Mouse (Mus musculus): ENCODE results near the gene Slc9a8.
A peak's percentile ranks its signal among the peaks of the same experiment; 100 is the strongest.

Slc9a8 gene

DNA sequence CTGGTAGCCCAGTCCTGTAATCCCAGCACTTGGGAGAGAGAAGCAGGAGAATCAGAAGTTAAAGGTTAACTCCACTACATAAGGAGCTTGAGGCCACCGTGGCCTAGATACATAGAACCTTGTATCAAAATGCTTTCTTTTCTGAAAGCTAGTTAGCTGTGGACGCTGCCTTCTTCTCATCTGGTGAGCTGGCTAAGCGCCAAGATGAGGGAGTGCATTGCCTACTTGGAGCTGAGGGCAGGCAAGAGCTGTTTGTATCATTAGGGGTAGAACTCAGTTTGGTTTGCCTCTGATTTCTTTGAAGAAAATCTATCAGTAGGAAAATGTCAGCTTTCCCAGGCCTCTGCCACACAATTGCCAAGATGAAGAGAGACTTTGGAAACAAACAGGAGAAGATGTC lies 32.3 kb downstream of the Slc9a8 start:
- no peak for DNase-seq

DNA sequence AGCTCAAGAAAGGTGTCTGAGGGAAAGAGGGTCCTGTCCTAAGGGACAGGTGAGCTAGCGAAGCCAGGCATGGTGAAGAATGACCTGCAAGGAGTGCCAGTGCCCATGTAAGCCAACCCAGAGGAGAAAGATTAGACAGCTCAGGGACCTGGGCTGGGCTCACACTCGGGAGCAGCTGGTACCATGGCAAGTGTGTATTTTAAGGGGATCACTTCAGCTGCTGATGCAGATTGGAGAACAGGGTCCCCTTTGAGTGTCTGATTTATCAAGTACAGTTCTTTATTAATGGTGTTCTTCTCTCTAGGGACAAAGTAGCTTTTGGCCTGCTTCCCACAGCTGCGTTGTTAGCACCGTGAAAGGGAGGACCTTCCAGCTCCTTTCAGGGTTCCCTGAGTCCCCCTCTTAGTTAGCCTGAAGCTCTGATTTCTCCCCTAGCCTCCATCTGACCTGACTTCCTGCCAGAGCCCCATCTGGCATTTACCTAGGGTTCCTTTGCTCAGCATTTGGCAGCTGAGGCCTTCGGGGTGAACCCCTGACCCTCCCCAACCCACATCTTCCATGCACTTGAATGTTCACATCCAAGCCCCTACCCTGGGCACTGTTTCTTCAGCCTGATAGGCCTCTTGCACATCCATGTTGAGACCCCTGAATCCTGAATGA lies 35.0 kb downstream of the Slc9a8 start:
- no peak for DNase-seq

DNA sequence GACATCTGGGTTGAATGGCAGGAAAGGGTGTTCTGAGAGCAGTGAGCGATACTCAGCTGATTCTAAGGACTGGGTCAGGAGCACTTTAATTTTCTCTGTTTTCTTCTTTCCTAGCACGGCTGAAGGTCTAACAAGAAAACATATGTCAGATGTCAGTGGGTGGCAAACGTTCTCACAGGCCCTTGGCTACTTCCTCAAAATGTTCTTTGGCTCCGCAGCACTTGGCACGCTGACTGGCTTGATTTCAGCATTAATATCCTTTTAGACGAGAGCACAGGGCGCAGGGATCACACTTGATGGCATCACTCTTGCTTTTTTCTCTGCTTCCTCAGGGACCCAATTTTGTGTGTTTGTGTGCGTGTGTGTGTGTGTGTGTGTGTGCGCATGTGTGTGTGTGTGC lies 35.7 kb downstream of the Slc9a8 start:
- DNase-seq = no peak

DNA sequence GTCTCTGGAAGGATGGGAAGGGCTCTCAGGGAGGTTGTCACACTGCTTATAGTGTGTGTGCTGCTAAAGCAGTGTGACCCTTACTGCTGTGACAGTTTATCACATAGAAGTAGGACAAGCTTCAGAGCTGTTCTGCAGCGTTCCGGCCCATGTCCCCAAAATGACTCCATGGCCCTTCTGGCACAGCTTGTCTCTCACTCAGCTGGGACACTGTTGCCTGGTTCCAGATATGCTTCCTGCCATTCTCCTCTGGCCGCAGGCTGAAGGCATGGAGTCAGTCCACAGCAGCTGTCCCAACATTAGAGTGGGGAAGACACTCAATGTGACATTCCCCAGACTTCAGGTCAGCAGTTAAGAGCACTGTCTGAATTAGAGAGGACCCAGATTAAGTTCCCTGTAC lies 37.0 kb downstream of the Slc9a8 start:
- DNase-seq = no peak

DNA sequence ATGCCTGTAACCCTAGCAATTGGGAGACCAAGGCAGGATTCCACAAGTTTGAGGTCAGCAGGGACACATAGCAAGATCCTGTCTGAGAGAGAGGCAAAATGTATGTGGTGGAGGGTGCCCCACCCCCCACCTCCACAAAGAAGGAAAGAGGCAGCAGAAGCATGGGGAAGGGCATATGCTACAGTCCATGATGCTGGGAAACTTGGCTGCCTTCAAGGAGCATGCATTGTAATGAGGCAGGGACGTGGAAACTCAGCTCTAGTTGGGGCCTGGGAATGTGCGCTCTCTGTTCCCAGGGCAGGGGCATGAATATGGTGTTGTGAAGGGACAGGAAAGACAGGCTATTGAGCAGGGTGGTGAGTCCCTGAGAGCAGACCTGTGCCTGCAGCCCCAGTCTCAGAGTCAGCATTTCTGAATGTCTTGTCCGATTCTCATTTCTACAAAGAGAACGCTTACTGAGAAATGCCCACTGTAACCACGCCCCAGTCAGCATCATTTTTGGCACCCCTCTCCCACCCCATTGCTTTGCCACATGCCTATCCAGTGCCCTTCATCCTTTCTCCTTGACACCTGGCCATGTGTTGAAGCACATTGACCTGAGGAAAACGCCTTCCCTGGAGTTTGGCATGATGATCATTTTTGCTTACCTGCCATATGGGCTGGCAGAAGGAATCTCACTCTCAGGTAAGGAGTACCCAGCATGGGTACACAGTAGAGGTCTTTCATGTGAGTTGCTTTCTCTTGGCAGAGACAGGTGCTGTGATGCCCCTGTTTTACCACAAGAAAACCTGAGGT lies 37.8 kb downstream of the Slc9a8 start:
- DNase-seq = no peak

DNA sequence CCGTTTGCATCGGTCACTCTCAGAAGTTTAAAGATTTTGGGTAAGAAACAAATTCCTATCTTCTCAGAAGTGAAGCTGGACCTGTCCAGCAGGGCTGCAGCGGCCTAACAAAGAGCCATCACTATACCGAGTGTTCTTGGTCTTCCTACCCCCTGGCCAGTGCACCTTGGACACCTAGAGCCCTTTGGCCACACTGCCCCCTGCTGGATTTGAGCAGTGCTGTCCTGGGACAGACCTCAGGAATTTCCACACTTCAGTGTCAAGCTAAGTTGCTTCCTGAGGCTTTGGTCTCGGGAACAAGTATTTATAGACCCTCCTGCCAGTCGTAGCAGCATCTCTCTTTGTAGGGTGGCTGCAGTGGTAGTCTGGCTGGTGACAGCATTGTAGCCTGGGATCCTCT lies 41.4 kb downstream of the Slc9a8 start:
- DNase-seq = peak; percentile 74

DNA sequence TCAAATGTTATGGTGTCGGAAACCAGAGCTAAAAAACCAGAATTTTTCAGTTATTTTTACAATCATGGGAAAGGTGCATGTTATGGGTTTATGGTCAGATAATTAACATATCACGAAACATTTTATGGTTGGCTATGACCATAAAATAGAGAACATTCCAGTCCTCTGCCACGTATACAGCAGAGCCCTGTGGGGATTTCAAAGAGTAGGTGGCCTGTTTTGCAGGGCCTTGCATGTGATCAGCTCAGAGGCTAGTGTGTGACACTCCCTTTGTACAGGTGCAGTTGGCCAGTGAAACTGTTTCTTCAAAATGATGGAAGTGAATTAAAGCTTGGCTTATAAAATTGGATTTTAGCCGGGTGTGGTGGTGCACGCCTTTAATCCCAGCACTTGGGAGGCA lies 42.3 kb downstream of the Slc9a8 start:
- DNase-seq = no peak

DNA sequence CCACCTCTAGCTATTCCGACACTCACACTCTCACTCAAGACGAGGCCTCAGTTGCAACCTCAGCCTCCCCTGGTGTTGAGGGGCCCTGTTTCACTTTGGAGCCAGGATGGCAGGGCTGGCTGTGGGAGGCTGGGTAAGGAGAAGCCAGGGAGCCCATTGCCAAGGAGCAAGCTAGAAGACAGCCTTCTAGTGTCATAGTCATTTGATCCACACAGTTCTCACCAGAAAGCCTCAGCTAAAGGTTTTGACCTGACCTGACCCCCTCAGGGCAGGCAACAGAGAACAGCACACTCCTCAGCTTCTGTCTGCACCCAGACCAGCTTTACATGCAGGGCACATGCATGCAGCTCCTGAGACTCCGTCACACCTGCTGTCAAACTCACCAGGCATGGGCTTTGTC lies 44.4 kb downstream of the Slc9a8 start:
- DNase-seq = no peak

DNA sequence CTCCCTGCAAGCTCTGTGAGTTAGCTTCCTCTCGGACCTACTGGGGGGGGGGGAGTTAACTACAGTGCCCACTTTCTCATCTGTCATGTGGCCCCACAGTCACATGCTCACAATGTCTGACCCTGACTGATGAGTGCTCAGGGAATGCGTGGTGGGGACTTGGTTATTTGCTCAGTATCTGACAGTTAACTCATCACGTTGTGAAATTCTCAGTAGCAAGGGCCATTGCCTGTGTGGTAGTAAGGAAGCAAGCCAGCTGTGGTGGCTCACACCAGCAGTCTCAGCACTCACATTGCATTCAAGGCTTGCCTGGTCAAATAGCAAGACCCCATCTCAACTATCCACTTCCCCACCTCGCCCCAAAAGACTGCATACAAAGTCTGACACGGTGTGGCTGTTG lies 45.7 kb downstream of the Slc9a8 start:
- DNase-seq = no peak

DNA sequence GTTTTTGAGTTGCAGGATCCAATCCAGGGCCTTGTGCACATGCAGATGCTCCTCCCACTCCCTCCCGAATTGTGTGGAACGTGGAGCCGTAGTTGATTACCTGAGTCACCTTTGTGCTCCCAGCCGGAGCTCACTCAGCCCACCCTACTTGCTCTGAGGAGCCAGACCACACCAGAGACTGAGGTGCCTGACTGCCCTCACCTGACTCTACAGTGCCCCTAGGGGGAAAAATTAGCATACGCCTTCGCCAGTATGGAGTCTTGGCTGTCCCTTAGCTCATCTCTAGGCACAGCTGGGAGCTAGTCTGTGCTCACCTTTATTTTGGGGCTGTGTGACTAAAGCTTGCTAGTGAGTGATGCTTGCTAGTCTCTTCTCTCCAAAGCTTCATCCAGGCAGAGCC lies 46.9 kb downstream of the Slc9a8 start:
- DNase-seq = peak; percentile 57

DNA sequence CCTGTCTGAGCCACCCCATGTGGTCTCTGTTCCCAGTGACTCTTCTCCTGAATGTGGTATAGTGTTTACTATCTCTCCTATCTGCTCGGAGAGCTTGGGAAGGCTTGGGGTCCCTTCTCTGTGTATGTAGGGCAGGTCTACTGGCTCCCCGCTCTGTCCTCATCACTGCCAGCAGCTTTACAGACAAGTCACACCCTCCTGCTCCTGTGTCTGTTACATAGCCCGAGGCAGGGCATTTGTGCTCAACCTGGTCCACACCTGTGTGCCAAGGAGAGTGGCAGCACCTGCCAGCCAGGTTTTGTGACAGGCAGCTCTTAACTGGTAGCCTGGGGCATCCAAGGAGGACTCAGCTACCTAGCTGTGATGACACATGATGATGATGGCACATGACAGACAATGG lies 49.1 kb downstream of the Slc9a8 start:
- no peak for DNase-seq

DNA sequence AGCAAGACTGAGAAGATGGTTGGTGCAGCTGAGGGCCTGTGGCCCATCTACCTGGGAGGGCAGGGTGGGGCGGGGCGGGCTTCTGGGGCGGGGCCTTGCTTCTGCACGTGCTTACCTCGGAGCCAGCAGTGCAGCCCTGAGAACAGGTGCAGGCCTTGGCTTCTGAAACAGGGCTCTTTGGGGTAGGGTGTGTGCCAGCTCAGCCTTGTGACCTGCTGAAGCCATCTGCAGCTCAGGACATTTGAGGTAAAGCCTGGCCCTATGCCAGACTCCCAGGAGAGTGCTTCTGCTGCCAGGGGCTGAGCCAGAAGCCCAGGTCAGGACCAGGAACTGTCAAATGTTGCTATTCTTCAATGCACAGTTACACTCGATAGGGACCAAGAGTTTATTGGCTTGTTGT lies 50.1 kb downstream of the Slc9a8 start:
- DNase-seq = no peak

DNA sequence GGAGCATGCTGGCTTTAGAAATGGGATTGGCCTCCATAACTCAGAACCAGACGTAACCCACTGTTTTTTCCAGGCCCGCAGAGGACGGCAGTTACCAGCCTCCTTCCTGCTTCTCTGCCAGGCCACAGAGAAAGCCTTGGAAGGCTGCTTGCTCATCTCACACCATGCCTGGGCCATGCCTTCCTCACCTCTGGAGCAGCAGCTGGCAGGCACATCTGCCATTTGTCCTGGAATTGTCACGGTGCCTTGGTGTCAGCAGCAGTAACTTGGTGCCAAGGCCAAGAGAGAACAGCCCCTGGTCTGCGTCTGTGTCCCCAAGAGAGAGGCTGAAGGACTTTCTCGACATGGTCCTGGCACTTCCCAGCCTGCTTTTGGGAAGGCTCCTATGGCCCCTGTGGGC lies 52.7 kb downstream of the Slc9a8 start:
- no peak for DNase-seq

DNA sequence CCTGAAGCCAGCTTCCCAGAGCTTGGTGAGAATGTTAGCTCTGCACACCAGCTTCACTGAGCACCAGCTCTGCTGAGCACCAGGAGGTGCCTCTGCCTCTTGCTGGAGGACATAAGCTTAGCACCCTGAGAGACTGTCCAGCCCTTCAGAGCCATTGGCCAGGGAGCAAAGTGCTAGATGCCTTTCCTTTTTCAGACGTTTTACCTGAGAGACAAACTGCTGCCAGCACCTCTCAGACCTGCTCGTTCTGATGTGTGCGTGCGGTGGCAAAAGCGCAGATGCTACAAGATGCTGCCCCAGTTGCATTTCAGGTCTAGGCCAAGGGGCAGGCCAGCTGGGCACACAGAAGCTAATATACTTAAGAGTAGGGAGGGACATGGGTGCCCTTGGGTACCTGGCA lies 54.1 kb downstream of the Slc9a8 start:
- DNase-seq = no peak

DNA sequence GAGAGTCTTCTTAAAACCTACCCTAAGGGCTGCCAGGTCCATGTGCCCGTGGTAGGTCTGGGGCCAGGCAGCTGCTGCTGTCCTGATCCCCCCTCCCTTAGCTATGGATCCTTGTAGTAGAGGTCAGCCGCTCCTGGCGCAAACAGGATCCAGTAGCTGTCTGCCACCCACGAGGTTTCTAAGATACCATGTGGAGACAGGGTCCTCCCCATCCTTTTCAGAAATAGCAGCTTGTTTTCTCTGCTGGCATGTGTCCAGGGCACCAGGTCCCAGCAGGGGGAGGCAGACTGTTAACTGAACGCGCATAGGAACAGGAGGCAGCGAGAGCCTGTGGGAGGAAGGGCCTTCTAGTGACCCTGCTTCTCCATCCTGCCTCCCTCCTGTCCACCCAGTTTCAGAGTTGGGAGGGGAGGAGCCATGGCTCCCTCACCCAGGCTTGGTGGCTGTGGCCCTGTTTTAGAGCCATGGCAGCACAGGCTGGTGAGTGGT lies 54.7 kb downstream of the Slc9a8 start:
- DNase-seq = no peak

DNA sequence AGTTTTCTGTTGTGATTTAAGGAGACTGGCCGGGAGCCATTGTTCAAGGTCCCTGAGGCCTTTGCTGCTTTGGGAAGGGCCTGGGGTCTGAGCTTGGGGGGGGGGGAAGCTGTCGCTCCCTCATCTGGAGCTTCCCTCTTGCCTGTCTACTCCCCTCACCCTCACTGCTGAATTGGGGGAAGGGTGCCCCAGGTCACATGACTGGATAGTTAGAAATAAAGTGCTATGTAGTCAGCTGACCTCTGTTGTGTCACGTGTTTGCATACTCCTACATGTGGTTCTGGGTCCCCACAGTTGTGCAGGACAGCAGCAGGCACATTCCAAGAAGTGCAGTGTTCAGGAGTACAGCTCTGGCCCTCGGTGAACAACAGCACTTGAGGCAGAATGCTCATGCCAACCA lies 55.2 kb downstream of the Slc9a8 start:
- no peak for DNase-seq

DNA sequence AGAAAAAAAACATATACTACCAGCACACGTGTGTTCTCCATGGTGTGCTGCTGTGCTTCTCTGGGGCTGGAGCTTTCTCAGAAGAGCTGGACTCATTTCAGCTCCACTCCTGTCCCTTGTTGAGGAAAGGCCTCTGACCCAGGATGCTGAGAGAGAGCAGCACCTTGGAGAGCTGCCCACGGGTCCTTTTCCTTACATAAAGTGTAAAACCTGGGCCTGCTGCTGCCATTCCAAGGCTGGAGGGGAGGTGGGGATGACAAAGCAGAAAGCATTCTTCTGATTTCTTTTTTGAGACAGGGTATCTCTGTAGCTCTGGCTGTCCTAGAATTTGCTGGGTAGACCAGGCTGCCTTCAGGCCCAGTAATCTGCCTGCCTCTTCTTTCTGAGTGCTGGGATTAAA lies 56.6 kb downstream of the Slc9a8 start:
- no peak for DNase-seq

DNA sequence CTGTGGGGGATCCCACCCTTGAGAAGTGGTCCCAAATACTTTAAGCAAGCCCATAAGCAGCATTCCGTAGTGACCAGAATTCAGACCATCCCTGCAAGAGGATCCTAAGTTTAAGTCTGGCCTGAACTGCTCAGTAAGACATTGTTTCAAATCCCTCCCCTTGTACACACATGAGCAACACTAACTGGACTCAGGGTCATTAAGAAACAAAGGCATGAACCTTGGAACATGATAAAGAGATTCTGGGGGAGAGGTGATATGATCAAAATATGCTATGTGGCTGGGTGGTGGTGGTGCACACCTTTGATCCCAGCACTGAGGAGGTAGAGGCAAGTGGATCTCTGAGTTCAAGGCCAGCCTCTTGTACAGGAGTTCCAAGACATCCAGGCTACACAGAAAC lies 58.0 kb downstream of the Slc9a8 start:
- no peak for DNase-seq

DNA sequence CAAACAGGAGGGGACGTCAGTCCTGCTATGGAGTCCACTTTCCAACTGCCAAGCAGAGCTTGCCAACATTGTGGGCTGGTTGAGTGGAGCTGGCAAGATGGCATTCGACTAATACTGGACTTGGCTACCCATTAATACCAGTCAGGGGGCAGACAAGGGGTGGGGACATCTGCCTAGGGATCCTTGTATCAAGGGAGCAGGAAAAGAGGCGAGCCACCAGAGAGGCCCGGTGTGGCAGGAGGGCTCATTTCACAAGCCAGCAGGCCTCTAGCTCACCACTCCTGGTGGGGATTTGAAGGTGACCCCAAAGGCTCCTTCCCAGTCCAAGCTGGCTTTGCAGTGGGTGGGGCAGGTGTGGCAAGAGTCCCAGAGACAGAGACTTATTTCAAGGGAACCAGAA lies 61.2 kb downstream of the Slc9a8 start:
- no peak for DNase-seq

DNA sequence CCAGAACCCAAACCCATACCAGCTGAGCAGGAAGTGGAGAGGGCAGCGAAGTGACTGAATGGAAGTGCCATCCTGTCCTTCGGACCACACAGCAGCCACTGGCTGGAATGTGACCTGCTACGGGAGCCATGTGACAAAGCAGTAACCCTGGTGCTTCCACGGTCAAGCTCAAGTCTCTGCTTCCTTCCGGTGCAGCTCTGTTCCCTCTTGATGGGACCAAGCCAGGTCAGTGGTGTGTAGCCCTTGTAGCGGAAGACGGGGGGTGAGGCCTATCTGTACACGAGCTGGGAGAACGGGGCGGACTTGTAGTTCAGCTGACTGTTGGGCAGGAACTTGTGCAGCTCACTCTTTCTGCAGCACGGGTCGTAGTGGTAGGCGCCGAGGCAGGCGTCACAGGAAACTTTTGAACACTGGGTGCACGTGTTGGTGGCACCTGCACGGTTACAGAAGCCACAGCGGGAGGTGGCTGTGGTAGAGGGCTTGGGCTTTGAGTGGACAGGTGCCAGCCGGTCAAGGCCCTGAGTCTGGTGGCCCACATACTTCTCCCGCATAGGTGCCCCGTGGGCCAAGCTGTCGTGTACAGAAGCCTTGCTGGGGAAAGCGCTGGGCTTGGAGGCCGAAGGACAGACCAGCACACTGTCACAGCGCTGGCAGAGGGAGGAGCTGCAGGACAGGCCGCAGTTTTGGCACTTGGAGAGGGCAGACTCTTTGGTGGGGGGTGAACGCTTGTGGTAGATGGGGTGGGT lies 61.7 kb downstream of the Slc9a8 start:
- no peak for DNase-seq

DNA sequence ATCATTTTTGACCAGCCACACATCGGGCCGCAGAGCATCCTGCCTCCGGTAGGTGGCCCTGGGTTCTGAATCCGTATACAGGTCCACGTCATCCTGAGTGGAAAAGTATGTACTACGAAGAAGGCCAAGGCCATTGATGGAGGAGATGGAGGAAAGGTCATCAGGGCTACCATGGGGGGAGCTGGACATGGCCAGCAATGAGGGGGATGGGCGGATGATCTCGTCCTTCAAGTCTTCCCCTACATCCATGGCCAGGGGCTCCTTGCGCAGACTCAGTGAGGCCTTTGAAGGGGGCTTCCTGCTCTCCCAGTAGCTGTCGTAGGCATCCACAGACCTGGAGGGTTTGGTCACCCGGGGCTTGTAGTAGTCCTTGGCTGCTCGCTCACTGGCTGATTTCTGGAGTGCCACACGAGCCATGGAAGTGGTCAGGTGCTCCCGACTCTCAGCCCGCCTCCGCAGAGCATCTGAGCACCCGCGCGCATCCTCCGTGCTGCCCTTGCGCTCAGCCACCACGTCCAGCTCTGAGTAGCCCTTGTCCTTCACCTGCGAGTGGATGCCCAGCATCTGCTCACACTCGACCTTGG lies 62.4 kb downstream of the Slc9a8 start:
- DNase-seq = no peak

DNA sequence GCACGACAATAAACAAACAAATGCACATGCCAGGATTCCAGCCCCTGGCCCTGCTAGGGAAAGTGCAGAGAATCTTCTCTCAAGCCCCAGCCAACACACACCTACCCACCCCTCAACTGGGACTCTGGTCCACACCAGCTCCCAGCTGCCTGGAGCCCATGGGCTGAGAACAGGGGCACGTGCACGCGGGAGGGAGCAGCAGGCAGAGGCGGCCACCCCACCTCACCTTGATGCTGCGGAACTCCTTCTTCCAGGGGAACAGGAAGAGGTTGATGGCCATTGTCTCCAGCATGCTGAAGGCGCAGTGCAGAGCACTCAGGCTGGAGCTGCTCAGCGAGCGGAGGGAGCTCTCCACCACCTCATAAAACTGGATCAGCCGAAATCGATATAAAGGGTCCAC lies 63.4 kb downstream of the Slc9a8 start:
- no peak for DNase-seq

DNA sequence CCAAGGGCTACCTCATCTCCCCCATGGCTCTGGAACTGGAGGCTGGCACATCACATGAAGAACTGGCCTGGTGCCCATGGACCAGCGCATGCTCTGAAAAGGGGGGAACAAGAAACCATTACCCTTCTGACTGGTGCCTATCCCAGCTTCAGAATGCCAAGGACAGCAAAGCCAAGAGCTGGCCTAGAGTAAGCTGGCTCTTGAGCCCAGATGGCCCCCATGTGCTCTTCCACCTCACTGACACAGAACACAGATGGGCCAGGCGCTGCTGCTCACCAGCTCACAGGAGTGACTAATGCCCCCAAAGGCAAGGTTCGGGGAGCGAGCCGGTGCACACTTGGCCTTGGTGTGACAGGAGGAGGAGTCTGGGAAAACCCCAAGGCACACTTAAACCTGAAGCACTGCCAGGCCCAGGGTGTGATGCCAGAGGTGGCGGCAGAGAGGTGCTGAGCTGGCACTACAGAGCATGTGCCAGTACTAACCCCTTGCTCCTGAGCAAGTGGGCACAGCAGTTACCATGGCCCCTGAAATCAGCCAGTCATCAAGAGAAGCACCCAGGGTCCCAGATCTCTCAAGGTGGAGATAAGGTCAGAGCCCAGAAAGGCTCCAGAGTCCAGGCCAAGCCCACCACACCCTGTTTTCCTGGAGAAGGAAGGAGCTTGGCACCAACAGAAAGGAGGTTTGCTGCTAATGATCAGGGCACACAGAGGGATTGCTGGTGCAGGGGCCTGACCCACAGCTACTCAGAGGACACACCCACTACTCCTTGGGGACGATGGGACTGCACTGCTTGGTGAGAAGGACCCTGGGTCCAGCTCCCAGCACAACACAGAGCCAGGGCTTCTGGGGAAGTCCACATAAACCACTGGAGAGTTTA lies 64.2 kb downstream of the Slc9a8 start:
- no peak for DNase-seq
